17 mouse cellular contexts compared by ENCODE assay signal in the genomic region with DNA sequence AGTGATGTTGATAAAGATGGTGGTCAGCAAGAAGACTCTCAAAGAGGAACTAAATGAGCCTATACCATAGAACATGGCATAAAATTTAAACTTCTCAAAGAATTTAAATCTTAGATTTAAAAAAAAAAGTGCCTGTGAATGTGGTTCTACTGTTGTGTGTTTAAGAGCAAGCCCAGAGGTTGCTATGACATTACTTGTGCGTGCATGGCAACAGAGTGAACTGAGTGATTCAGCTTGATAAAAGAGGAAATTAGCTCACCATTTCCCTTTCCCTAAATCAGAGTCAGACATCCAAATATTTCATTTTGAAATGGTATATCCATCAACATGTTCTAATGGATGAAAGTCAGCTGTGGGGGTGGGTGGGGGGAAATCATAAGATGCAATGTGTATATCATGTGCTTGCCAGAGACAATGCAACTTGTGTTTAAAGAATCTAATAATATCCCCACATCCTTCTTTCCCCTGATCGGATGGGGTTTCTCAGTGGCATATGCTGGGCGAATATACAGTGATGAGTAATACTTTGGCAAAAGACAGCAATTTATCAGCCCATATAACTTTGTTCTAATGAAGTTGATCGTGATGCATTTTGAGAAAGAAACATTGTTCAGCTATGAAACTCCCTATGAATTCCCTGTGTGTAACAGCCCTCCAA.
DNase-seq lines count a peak whose midpoint lies in the region; ATAC-seq and TF ChIP-seq lines count a peak whose summit lies in the region.
"Had no signal": no experiment of that assay in that cellular context is flagged by ENCODE, and none has a peak within 500 bp of the region (broad histone marks: within the 10 kb centered on the region; RNA-seq: fewer than 3 reads in every experiment).

No protein-coding gene starts in this region.

- no peaks in the 10 kb centered on the region for H3K36me3 ChIP-seq in limb, embryonic 14.5 days (ENCODE audit: control insufficient read depth, insufficient read depth, low read length)
- no peaks in the 10 kb centered on the region for H3K36me3 ChIP-seq in limb, embryonic 10.5 days
- H3K36me3 ChIP-seq in MEL (ENCODE audit: control insufficient read depth in 1 of 2, insufficient read depth in 2 of 2, low read length in 2 of 2) (peaks cover 0 to 32% of the 10 kb centered on the region in 2 experiments; a peak in 2 of 4 replicates), myocyte (ENCODE audit: control insufficient read depth, insufficient read depth) (no peaks in the 10 kb centered on the region)
- no peaks in the 10 kb centered on the region for H3K36me3 ChIP-seq in neural tube, embryonic 15.5 days
- H3K36me3 ChIP-seq: embryonic facial prominence, embryonic 13.5 days; limb, embryonic 13.5 days; lung, embryonic 15.5 days had no signal

- H3K4me3 ChIP-seq in limb, embryonic 14.5 days (replicated peaks; ENCODE audit: low read length): no peak overlapping the region
- H3K4me3 ChIP-seq in limb, embryonic 10.5 days: no peak overlapping the region
- H3K4me3 ChIP-seq in MEL (ENCODE audit: control insufficient read depth in 1 of 2, insufficient read depth in 1 of 2, low read depth in 2 of 2, low read length in 2 of 2) (peak overlapping the region; percentile 5 to 19; a peak in 3 of 4 replicates), myocyte (no peak overlapping the region)
- H3K4me3 ChIP-seq in neural tube, embryonic 15.5 days (replicated peaks): no peak overlapping the region
- H3K4me3 ChIP-seq: embryonic facial prominence, embryonic 13.5 days; limb, embryonic 13.5 days; lung, embryonic 15.5 days had no signal

- no peaks in the 10 kb centered on the region for H3K79me2 ChIP-seq in MEL (ENCODE audit: control insufficient read depth, insufficient read depth, low read length, poor library complexity)
- H3K79me2 ChIP-seq in myocyte (ENCODE audit: control insufficient read depth, insufficient read depth): no peaks in the 10 kb centered on the region

- no peak overlapping the region for H3K27ac ChIP-seq in limb, embryonic 14.5 days (replicated peaks; ENCODE audit: low read depth, low read length)
- H3K27ac ChIP-seq in limb, embryonic 10.5 days: no peak overlapping the region
- H3K27ac ChIP-seq in MEL (ENCODE audit: control insufficient read depth, low read depth, low read length): peak overlapping the region; percentile 63
- no peak overlapping the region for H3K27ac ChIP-seq in neural tube, embryonic 15.5 days (replicated peaks)
- H3K27ac ChIP-seq: embryonic facial prominence, embryonic 13.5 days; hindbrain, postnatal 0 days; limb, embryonic 13.5 days; lung, embryonic 15.5 days had no signal

- no peak for ATAC-seq in limb, embryonic 14.5 days (ENCODE audit: low FRiP score, low read depth)
- peak; percentile 95 for ATAC-seq in granulocyte monocyte progenitor cell, adult 5-6 weeks (replicated peaks; ENCODE audit: poor library complexity, severe bottlenecking)
- ATAC-seq in neural tube, embryonic 15.5 days (ENCODE audit: low FRiP score): no peak
- ATAC-seq: forebrain, postnatal 0 days; hindbrain, postnatal 0 days had no signal

- H3K9ac ChIP-seq in limb, embryonic 14.5 days (ENCODE audit: low read depth, low read length, severe bottlenecking): no peak overlapping the region
- H3K9ac ChIP-seq in MEL (ENCODE audit: control insufficient read depth, low read depth, low read length, poor library complexity, severe bottlenecking): peak overlapping the region; percentile 1
- no peak overlapping the region for H3K9ac ChIP-seq in neural tube, embryonic 15.5 days (replicated peaks)
- H3K9ac ChIP-seq: embryonic facial prominence, embryonic 13.5 days; forebrain, postnatal 0 days; limb, embryonic 13.5 days; lung, embryonic 15.5 days had no signal

- no peak for TF ChIP-seq POLR2A in limb, embryonic 14.5 days (IDR thresholded peaks at IDR 0.05; ENCODE audit: borderline replicate concordance, extremely low read depth, insufficient read depth, insufficient read length)
- no peak for TF ChIP-seq POLR2A in MEL (IDR thresholded peaks at IDR 0.05; ENCODE audit: control insufficient read depth in 1 of 2, insufficient read depth in 1 of 2, low read depth in 1 of 2, low read length in 2 of 2, poor library complexity in 1 of 2)
- TF ChIP-seq POLR2A in myocyte (IDR thresholded peaks at IDR 0.05; ENCODE audit: insufficient read length, low read depth): no peak

- TF ChIP-seq EP300 in MEL (IDR thresholded peaks at IDR 0.05; ENCODE audit: low read depth in 1 of 2, low read length in 2 of 2): peak; percentile 17 to 30; a peak in 3 of 4 replicates

- TF ChIP-seq RAD21 in MEL (IDR thresholded peaks at IDR 0.05; ENCODE audit: low read depth, low read length): no peak

- DNase-seq in limb, embryonic 14.5 days (ENCODE audit: low spot score): peak; percentile 2
- no peak for DNase-seq in limb, embryonic 10.5 days (ENCODE audit: low spot score)
- peak; percentile 73 for DNase-seq in MEL (ENCODE audit: low read depth, low spot score)
- DNase-seq in cerebellum, postnatal 4 days (ENCODE audit: low spot score in 2 of 2): no peak
- DNase-seq in T-cell, adult 2 months (ENCODE audit: low spot score): no peak
- DNase-seq: adrenal gland, postnatal 10 days; cerebellum, postnatal 14 days; forebrain, postnatal 0 days; gastrocnemius, postnatal 14 days; kidney, adult 8-10 months had no signal

- WGBS in limb, embryonic 14.5 days: 71% methylated on average over 4 of the region's 4 CpGs
- 92% methylated on average over 4 of the region's 4 CpGs for WGBS in limb, embryonic 10.5 days
- WGBS in neural tube, embryonic 15.5 days: 83% methylated on average over 4 of the region's 4 CpGs

- H3ac ChIP-seq in myocyte (ENCODE audit: control insufficient read depth, insufficient read length): no peak overlapping the region

- H3K9me3 ChIP-seq in limb, embryonic 14.5 days (ENCODE audit: control insufficient read depth, low read length): no peaks in the 10 kb centered on the region
- H3K9me3 ChIP-seq in limb, embryonic 10.5 days (replicated peaks): no peaks in the 10 kb centered on the region
- H3K9me3 ChIP-seq in MEL (replicated peaks; ENCODE audit: insufficient read depth, low read length): no peaks in the 10 kb centered on the region
- no peaks in the 10 kb centered on the region for H3K9me3 ChIP-seq in neural tube, embryonic 15.5 days (replicated peaks)
- H3K9me3 ChIP-seq: embryonic facial prominence, embryonic 13.5 days; limb, embryonic 13.5 days; lung, embryonic 15.5 days had no signal

- no peak for TF ChIP-seq CTCF in MEL (IDR thresholded peaks at IDR 0.05 in 2 of 3, conservative IDR thresholded peaks at IDR 0.05 in 1 of 3; ENCODE audit: control insufficient read depth in 1 of 3, insufficient read depth in 1 of 3, low read depth in 2 of 3, low read length in 3 of 3, poor library complexity in 1 of 3, severe bottlenecking in 1 of 3)

- no peaks in the 10 kb centered on the region for H3K27me3 ChIP-seq in limb, embryonic 14.5 days (ENCODE audit: control insufficient read depth, insufficient read depth, low read length)
- peaks cover 51% of the 10 kb centered on the region for H3K27me3 ChIP-seq in limb, embryonic 10.5 days (ENCODE audit: low read depth, poor library complexity, severe bottlenecking)
- H3K27me3 ChIP-seq in MEL (ENCODE audit: control insufficient read depth in 1 of 2, insufficient read depth in 2 of 2, low read length in 2 of 2) (no peaks in the 10 kb centered on the region), myocyte (ENCODE audit: control insufficient read depth, insufficient read depth, insufficient read length) (no peaks in the 10 kb centered on the region)
- H3K27me3 ChIP-seq in neural tube, embryonic 15.5 days (replicated peaks): 0 out of 2 replicates have a peak, but pooled peaks cover 5% of the 10 kb centered on the region
- H3K27me3 ChIP-seq: limb, embryonic 13.5 days; lung, embryonic 15.5 days had no signal

- no peak overlapping the region for H3K4me2 ChIP-seq in limb, embryonic 14.5 days (replicated peaks; ENCODE audit: low read depth, low read length, severe bottlenecking)
- H3K4me2 ChIP-seq in myocyte (ENCODE audit: low read depth): peak overlapping the region; percentile 55
- no peak overlapping the region for H3K4me2 ChIP-seq in neural tube, embryonic 15.5 days
- H3K4me2 ChIP-seq: embryonic facial prominence, embryonic 13.5 days; limb, embryonic 13.5 days; lung, embryonic 15.5 days had no signal

- no peaks in the 10 kb centered on the region for H3K4me1 ChIP-seq in limb, embryonic 14.5 days (ENCODE audit: control insufficient read depth, insufficient read depth, low read length)
- no peaks in the 10 kb centered on the region for H3K4me1 ChIP-seq in limb, embryonic 10.5 days
- H3K4me1 ChIP-seq in MEL (ENCODE audit: control insufficient read depth in 1 of 2, insufficient read depth in 2 of 2, low read length in 2 of 2): peaks cover 20% of the 10 kb centered on the region in 2 experiments
- no peaks in the 10 kb centered on the region for H3K4me1 ChIP-seq in neural tube, embryonic 15.5 days
- H3K4me1 ChIP-seq: embryonic facial prominence, embryonic 13.5 days; limb, embryonic 13.5 days; lung, embryonic 15.5 days had no signal

TF ChIP-seq in MEL, 35 proteins besides CTCF, POLR2A, EP300 and RAD21 (continues in another document):
- TF ChIP-seq MXI1 (IDR thresholded peaks at IDR 0.05; ENCODE audit: low read depth, low read length) (peak; percentile 20; the same call in 1 of the 2 replicates), ZNF384 (IDR thresholded peaks at IDR 0.05; ENCODE audit: low read depth, low read length) (peak; percentile 55), MAX (IDR thresholded peaks at IDR 0.05; ENCODE audit: low read length) (peak; percentile 14; the same call in 1 of the 2 replicates), GATA1 (IDR thresholded peaks at IDR 0.05; ENCODE audit: low read depth, low read length) (peak; percentile 30; the same call in 1 of the 2 replicates), ZC3H11A (IDR thresholded peaks at IDR 0.05; ENCODE audit: low read depth, low read length) (no peak), RCOR1 (IDR thresholded peaks at IDR 0.05; ENCODE audit: low read depth, low read length) (peak; percentile 48; the same call in 1 of the 2 replicates), SIN3A (IDR thresholded peaks at IDR 0.05; ENCODE audit: low read length) (peak; percentile 63), ZKSCAN1 (IDR thresholded peaks at IDR 0.05; ENCODE audit: low read depth, low read length) (no peak)

TF ChIP-seq in myocyte, 11 proteins besides CTCF, POLR2A, EP300 and RAD21 (continues in another document):
- TF ChIP-seq USF1 (IDR thresholded peaks at IDR 0.05; ENCODE audit: low read depth): no peak
- no peak for TF ChIP-seq TCF12 (IDR thresholded peaks at IDR 0.05; ENCODE audit: insufficient read depth, poor library complexity, severe bottlenecking)
- no peak for TF ChIP-seq MYOG (IDR thresholded peaks at IDR 0.05; ENCODE audit: control insufficient read depth in 1 of 3, insufficient read depth in 1 of 3, insufficient read length in 2 of 3, low read depth in 2 of 3)
- TF ChIP-seq MYOD1 (IDR thresholded peaks at IDR 0.05; ENCODE audit: control insufficient read depth in 1 of 3, insufficient read length in 2 of 3, low read depth in 2 of 3): no peak
- TF ChIP-seq TCF3 (IDR thresholded peaks at IDR 0.05; ENCODE audit: insufficient read length, low read depth): no peak
- no peak for TF ChIP-seq SRF (IDR thresholded peaks at IDR 0.05; ENCODE audit: control insufficient read depth, insufficient read length, low read depth)
- TF ChIP-seq REST (IDR thresholded peaks at IDR 0.05; ENCODE audit: insufficient read depth, insufficient read length): no peak
- no peak for TF ChIP-seq CEBPB (IDR thresholded peaks at IDR 0.05; ENCODE audit: insufficient read depth, poor library complexity, severe bottlenecking)

Comparison
In these comparisons a context has a peak if more than half of its experiments do, and no peak if none do; other contexts are left out.
1. DNase-seq: peak in limb, embryonic 14.5 days (single experiment) and MEL (single experiment); none in limb, embryonic 10.5 days (single experiment), cerebellum, postnatal 4 days (0 of 2) and T-cell, adult 2 months (single experiment).
2. H3K4me3 ChIP-seq: peak in MEL (2 of 2); none in limb, embryonic 14.5 days (single experiment), limb, embryonic 10.5 days (single experiment), myocyte (single experiment) and neural tube, embryonic 15.5 days (single experiment).